Mouse (Mus musculus) heart, adult 8-10 months (tissue): ENCODE results near the gene Jmjd1c. TPM values are rescaled to one million over a fixed set of nuclear protein-coding genes. Genes with fewer than 3 reads are reported as not detected.
A peak's percentile ranks its signal among the peaks of the same experiment; 100 is the strongest.
"Not testable (repeated sequence)": the region's sequence is repeated elsewhere in the genome, so short reads cannot be mapped to it uniquely, and the experiment has no call there.

Experiments
- DNase-seq: peaks from one replicate; pipeline ENCODE4 v3.0.0; 2022; ENCODE audit warnings: low spot score
- total RNA-seq, 4 experiments: library from RNA; stranded (reverse); gene quantifications; 2 replicates each; pipeline ENCODE4 v1.2.4; 2022

Jmjd1c gene
- total RNA-seq, 4 experiments from 2014 or later, result 35.9 to 38.7 (median 37.9) TPM

GRCm38 (mm10) chr10:67100831-67101251, 4.9 kb downstream of the Jmjd1c start:
- DNase-seq, result no peak

GRCm38 (mm10) chr10:67104543-67104942, 8.6 kb downstream of the Jmjd1c start:
- no peak for DNase-seq

GRCm38 (mm10) chr10:67105331-67106217, 9.6 kb downstream of the Jmjd1c start:
- DNase-seq, result no peak

- no peak for DNase-seq
These were observed 10.5 kb downstream of the Jmjd1c start for GRCm38 (mm10) chr10:67106400-67106799.

GRCm38 (mm10) chr10:67107017-67107761, 11.3 kb downstream of the Jmjd1c start:
- DNase-seq, result no peak

GRCm38 (mm10) chr10:67108096-67108495, 12.2 kb downstream of the Jmjd1c start:
- no peak for DNase-seq

GRCm38 (mm10) chr10:67109635-67110034, 13.7 kb downstream of the Jmjd1c start:
- DNase-seq, result no peak

GRCm38 (mm10) chr10:67111044-67111798, 15.3 kb downstream of the Jmjd1c start:
- no peak for DNase-seq

- no peak for DNase-seq
These were observed 15.9 kb downstream of the Jmjd1c start for GRCm38 (mm10) chr10:67111799-67112177.

GRCm38 (mm10) chr10:67112967-67113366, 17.0 kb downstream of the Jmjd1c start:
- DNase-seq, result not testable (repeated sequence)

GRCm38 (mm10) chr10:67113833-67114232, 17.9 kb downstream of the Jmjd1c start:
- DNase-seq, result no peak

GRCm38 (mm10) chr10:67115115-67115514, 19.2 kb downstream of the Jmjd1c start:
- DNase-seq, result peak; percentile 77

GRCm38 (mm10) chr10:67115666-67116091, 19.8 kb downstream of the Jmjd1c start:
- DNase-seq, result peak; percentile 67

GRCm38 (mm10) chr10:67116251-67116650, 20.3 kb downstream of the Jmjd1c start:
- DNase-seq, result no peak

- no peak for DNase-seq
These were observed 23.4 kb downstream of the Jmjd1c start for GRCm38 (mm10) chr10:67119291-67119690.

- DNase-seq, result no peak
These were observed 24.3 kb downstream of the Jmjd1c start for GRCm38 (mm10) chr10:67120180-67120579.

- no peak for DNase-seq
These were observed 24.7 kb downstream of the Jmjd1c start for GRCm38 (mm10) chr10:67120640-67121039.

- no peak for DNase-seq
These were observed 27.8 kb downstream of the Jmjd1c start for GRCm38 (mm10) chr10:67123756-67124155.

- no peak for DNase-seq
These were observed 28.2 kb downstream of the Jmjd1c start for GRCm38 (mm10) chr10:67124156-67124555.

- peak; percentile 73 for DNase-seq
These were observed 30.3 kb downstream of the Jmjd1c start for GRCm38 (mm10) chr10:67126061-67126858.
